Comparison of ENCODE assay signal across 10 mouse cellular contexts in the genomic region with DNA sequence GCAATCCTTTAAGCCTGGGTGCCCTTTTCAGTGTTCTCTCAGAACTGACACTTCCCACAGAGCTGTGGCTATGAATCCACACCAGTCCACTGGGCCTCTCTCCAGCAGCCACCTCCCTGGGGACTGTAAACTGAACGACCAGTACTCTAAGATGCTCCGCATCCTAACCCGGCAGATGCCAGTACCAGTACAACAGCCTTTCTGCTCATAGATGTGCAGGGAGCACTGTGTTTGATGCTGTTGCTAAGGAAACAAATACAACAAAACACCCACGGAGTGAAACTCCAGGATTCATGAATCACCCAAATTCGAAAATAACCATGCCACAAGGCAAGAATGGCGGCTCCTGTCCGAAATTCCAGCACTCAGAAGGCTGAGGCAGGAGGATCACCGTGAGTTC.
DNase-seq lines count a peak whose midpoint lies in the region; ATAC-seq and TF ChIP-seq lines count a peak whose summit lies in the region.
"Had no signal": no experiment of that assay in that cellular context is flagged by ENCODE, and none has a peak within 500 bp of the region (broad histone marks: within the 10 kb centered on the region; RNA-seq: fewer than 3 reads in every experiment).

No protein-coding gene starts in this region.

- no peaks in the 10 kb centered on the region for H3K36me3 ChIP-seq in heart, adult 2 months (ENCODE audit: control insufficient read depth, insufficient read depth, low read length)
- H3K36me3 ChIP-seq in liver, embryonic 12.5 days, result no peaks in the 10 kb centered on the region

- H3K9me3 ChIP-seq in liver, embryonic 12.5 days (replicated peaks), result no peaks in the 10 kb centered on the region

- TF ChIP-seq EP300 in heart, adult 2 months (IDR thresholded peaks at IDR 0.05; ENCODE audit: insufficient read depth, low read depth, low read length), result no peak

- no peak for TF ChIP-seq POLR2A in heart, adult 2 months (IDR thresholded peaks at IDR 0.05; ENCODE audit: insufficient read depth, low read depth, low read length)

- no peak for ATAC-seq in liver, embryonic 12.5 days
- no peak for ATAC-seq in megakaryocyte progenitor cell, adult 5-6 weeks (replicated peaks; ENCODE audit: poor library complexity)

- intact Hi-C loops in heart, adult 2 months (cut with DNase I), result no loop called here

- 0 out of 2 replicates have a peak, but pooled peaks cover 1% of the 10 kb centered on the region for H3K79me2 ChIP-seq in heart, adult 2 months (replicated peaks; ENCODE audit: control insufficient read depth, insufficient read depth, low read length)

- H3K9ac ChIP-seq in heart, adult 2 months (ENCODE audit: low read depth, low read length), result no peak overlapping the region
- H3K9ac ChIP-seq in liver, embryonic 12.5 days, result no peak overlapping the region
- H3K9ac ChIP-seq: liver, embryonic 14.5 days had no signal

- H3K4me1 ChIP-seq in heart, adult 2 months (ENCODE audit: control insufficient read depth, insufficient read depth, low read length), result no peaks in the 10 kb centered on the region
- no peaks in the 10 kb centered on the region; the same call in none of the 2 replicates for H3K4me1 ChIP-seq in liver, embryonic 12.5 days

- H3K4me2 ChIP-seq in liver, embryonic 12.5 days, result no peak overlapping the region

- TF ChIP-seq CTCF in heart, adult 2 months (IDR thresholded peaks at IDR 0.05), result no peak

- no peaks in the 10 kb centered on the region for H3K27me3 ChIP-seq in heart, adult 2 months (ENCODE audit: control insufficient read depth, insufficient read depth, low read length)
- H3K27me3 ChIP-seq in liver, embryonic 12.5 days (replicated peaks), result no peaks in the 10 kb centered on the region

- H3K4me3 ChIP-seq in heart, adult 2 months, result no peak overlapping the region
- no peak overlapping the region for H3K4me3 ChIP-seq in liver, embryonic 12.5 days

- DNase-seq in kidney, adult 9 months, result peak; percentile 15
- no peak for DNase-seq in kidney, adult 8-10 months
- DNase-seq in heart, adult 2 months, result peak; percentile 45 to 52
- peak; percentile 60 to 70 for DNase-seq in layer of hippocampus, postnatal 14 days (ENCODE audit: low spot score in 2 of 2)
- DNase-seq in right cerebral cortex, postnatal 36 days (ENCODE audit: low spot score in 2 of 2), result peak; percentile 29 to 60
- DNase-seq in cerebellum, adult 18-20 months, result no peak
- DNase-seq: adrenal gland, postnatal 10 days had no signal

- WGBS in heart, adult 2 months, result 60% methylated on average over 8 of the region's 8 CpGs
- 77% methylated on average over 8 of the region's 8 CpGs for WGBS in liver, embryonic 12.5 days (ENCODE audit: insufficient replicate concordance)

- H3K27ac ChIP-seq in heart, adult 2 months, result no peak overlapping the region
- no peak overlapping the region for H3K27ac ChIP-seq in liver, embryonic 12.5 days
- H3K27ac ChIP-seq: liver, embryonic 14.5 days had no signal

Comparison
In these comparisons a context has a peak if more than half of its experiments do, and no peak if none do; other contexts are left out.
1. DNase-seq: peak in kidney, adult 9 months (single experiment), heart, adult 2 months (2 of 2), layer of hippocampus, postnatal 14 days (2 of 2) and right cerebral cortex, postnatal 36 days (2 of 2); none in kidney, adult 8-10 months (0 of 2) and cerebellum, adult 18-20 months (0 of 2).